ENCODE assay signal across 22 mouse cellular contexts in genomic region chr7:101443093-101443492, GRCm38 (mm10). TPM values are rescaled to one million over a fixed set of nuclear protein-coding genes. Genes with fewer than 3 reads are reported as not detected.
DNase-seq lines count a peak whose midpoint lies in the region; ATAC-seq lines count a peak whose summit lies in the region.
"Had no signal": no experiment of that assay in that cellular context is flagged by ENCODE, and none has a peak within 500 bp of the region (broad histone marks: within the 10 kb centered on the region; RNA-seq: fewer than 3 reads in every experiment).

No protein-coding gene starts in this region.

- H3K4me3 ChIP-seq in forebrain, embryonic 15.5 days = no peak overlapping the region
- no peak overlapping the region for H3K4me3 ChIP-seq in forebrain, embryonic 10.5 days
- H3K4me3 ChIP-seq in hindbrain, embryonic 13.5 days = no peak overlapping the region
- no peak overlapping the region for H3K4me3 ChIP-seq in hindbrain, embryonic 12.5 days
- H3K4me3 ChIP-seq in midbrain, embryonic 14.5 days (replicated peaks; ENCODE audit: low read depth, low read length) = no peak overlapping the region
- H3K4me3 ChIP-seq in midbrain, embryonic 10.5 days = no peak overlapping the region
- no peak overlapping the region for H3K4me3 ChIP-seq in midbrain, embryonic 16.5 days (ENCODE audit: low read depth, low read length)
- H3K4me3 ChIP-seq: embryonic facial prominence, embryonic 15.5 days; erythroblast, embryonic 14.5 days; gastrocnemius, adult 2 months; heart, embryonic 12.5 days; intestine, embryonic 15.5 days had no signal

- peak; percentile 44; the same call in 1 of the 2 replicates for ATAC-seq in forebrain, embryonic 15.5 days (replicated peaks)
- ATAC-seq in hindbrain, embryonic 13.5 days (ENCODE audit: low FRiP score) = no peak
- ATAC-seq in hindbrain, embryonic 12.5 days (ENCODE audit: low FRiP score) = no peak
- no peak for ATAC-seq in midbrain, embryonic 14.5 days (ENCODE audit: low FRiP score, low TSS enrichment)
- ATAC-seq in midbrain, embryonic 16.5 days = 0 out of 2 replicates have a peak, but pooled peaks have one; percentile 53
- ATAC-seq: activated CD4-positive, CD25-positive, alpha-beta regulatory T cell, adult 4 months; intestine, embryonic 15.5 days; Patski had no signal

- WGBS in forebrain, embryonic 15.5 days = 57% methylated on average over 10 of the region's 10 CpGs
- WGBS in forebrain, embryonic 10.5 days = 61% methylated on average over 10 of the region's 10 CpGs
- WGBS in hindbrain, embryonic 13.5 days = 62% methylated on average over 10 of the region's 10 CpGs
- WGBS in hindbrain, embryonic 12.5 days = 62% methylated on average over 10 of the region's 10 CpGs
- whole genome bisulfite sequencing in midbrain, embryonic 14.5 days = 56% methylated on average over 10 of the region's 10 CpGs
- 65% methylated on average over 10 of the region's 10 CpGs for WGBS in midbrain, embryonic 10.5 days
- 50% methylated on average over 10 of the region's 10 CpGs for WGBS in midbrain, embryonic 16.5 days

- no peak overlapping the region for H3K9ac ChIP-seq in forebrain, embryonic 15.5 days (replicated peaks)
- H3K9ac ChIP-seq in hindbrain, embryonic 13.5 days = no peak overlapping the region
- H3K9ac ChIP-seq in hindbrain, embryonic 12.5 days = no peak overlapping the region
- no peak overlapping the region for H3K9ac ChIP-seq in midbrain, embryonic 14.5 days (replicated peaks; ENCODE audit: low read length)
- H3K9ac ChIP-seq in midbrain, embryonic 16.5 days (ENCODE audit: low read depth, low read length) = no peak overlapping the region
- H3K9ac ChIP-seq: embryonic facial prominence, embryonic 15.5 days; heart, embryonic 12.5 days; intestine, embryonic 15.5 days had no signal

- H3K4me2 ChIP-seq in forebrain, embryonic 15.5 days (replicated peaks) = no peak overlapping the region
- no peak overlapping the region for H3K4me2 ChIP-seq in hindbrain, embryonic 13.5 days
- H3K4me2 ChIP-seq in hindbrain, embryonic 12.5 days (replicated peaks) = no peak overlapping the region
- no peak overlapping the region for H3K4me2 ChIP-seq in midbrain, embryonic 14.5 days (ENCODE audit: low read length)
- no peak overlapping the region for H3K4me2 ChIP-seq in midbrain, embryonic 16.5 days (ENCODE audit: low read length)
- H3K4me2 ChIP-seq: embryonic facial prominence, embryonic 15.5 days; heart, embryonic 12.5 days; intestine, embryonic 15.5 days had no signal

- no peaks in the 10 kb centered on the region for H3K9me3 ChIP-seq in forebrain, embryonic 15.5 days
- H3K9me3 ChIP-seq in forebrain, embryonic 10.5 days = no peaks in the 10 kb centered on the region
- H3K9me3 ChIP-seq in hindbrain, embryonic 13.5 days = no peaks in the 10 kb centered on the region
- H3K9me3 ChIP-seq in hindbrain, embryonic 12.5 days (replicated peaks) = no peaks in the 10 kb centered on the region
- no peaks in the 10 kb centered on the region for H3K9me3 ChIP-seq in midbrain, embryonic 14.5 days (ENCODE audit: control insufficient read depth, low read length)
- H3K9me3 ChIP-seq in midbrain, embryonic 10.5 days (replicated peaks) = no peaks in the 10 kb centered on the region
- H3K9me3 ChIP-seq in midbrain, embryonic 16.5 days (replicated peaks; ENCODE audit: control insufficient read depth, low read length, poor library complexity, severe bottlenecking) = no peaks in the 10 kb centered on the region
- H3K9me3 ChIP-seq: embryonic facial prominence, embryonic 15.5 days; heart, embryonic 12.5 days; intestine, embryonic 15.5 days had no signal

- peak overlapping the region; percentile 4; the same call in 1 of the 2 replicates for H3K27ac ChIP-seq in forebrain, embryonic 15.5 days (replicated peaks)
- H3K27ac ChIP-seq in forebrain, embryonic 10.5 days = no peak overlapping the region
- peak overlapping the region; percentile 69 for H3K27ac ChIP-seq in hindbrain, embryonic 13.5 days
- no peak overlapping the region for H3K27ac ChIP-seq in hindbrain, embryonic 12.5 days
- H3K27ac ChIP-seq in midbrain, embryonic 14.5 days (replicated peaks; ENCODE audit: low read depth, low read length) = 0 out of 2 replicates have a peak overlapping the region, but pooled peaks have one; percentile 37
- H3K27ac ChIP-seq in midbrain, embryonic 10.5 days (replicated peaks) = no peak overlapping the region
- H3K27ac ChIP-seq in midbrain, embryonic 16.5 days (ENCODE audit: low read length) = no peak overlapping the region
- H3K27ac ChIP-seq: embryonic facial prominence, embryonic 15.5 days; gastrocnemius, adult 2 months; intestine, embryonic 15.5 days had no signal

- H3K27me3 ChIP-seq in forebrain, embryonic 15.5 days = no peaks in the 10 kb centered on the region
- H3K27me3 ChIP-seq in forebrain, embryonic 10.5 days (ENCODE audit: poor library complexity, severe bottlenecking) = no peaks in the 10 kb centered on the region
- 0 out of 2 replicates have a peak, but pooled peaks cover 9% of the 10 kb centered on the region for H3K27me3 ChIP-seq in hindbrain, embryonic 13.5 days
- no peaks in the 10 kb centered on the region; the same call in 1 of the 2 replicates for H3K27me3 ChIP-seq in hindbrain, embryonic 12.5 days
- H3K27me3 ChIP-seq in midbrain, embryonic 14.5 days (ENCODE audit: control insufficient read depth, insufficient read depth, low read length) = no peaks in the 10 kb centered on the region
- H3K27me3 ChIP-seq in midbrain, embryonic 10.5 days (ENCODE audit: low read depth, poor library complexity, severe bottlenecking) = no peaks in the 10 kb centered on the region
- H3K27me3 ChIP-seq in midbrain, embryonic 16.5 days (ENCODE audit: control insufficient read depth, insufficient read depth, low read depth, low read length) = no peaks in the 10 kb centered on the region
- H3K27me3 ChIP-seq: embryonic facial prominence, embryonic 15.5 days; intestine, embryonic 15.5 days; Patski had no signal

- H3K36me3 ChIP-seq in forebrain, embryonic 15.5 days = no peaks in the 10 kb centered on the region
- H3K36me3 ChIP-seq in forebrain, embryonic 10.5 days (replicated peaks) = no peaks in the 10 kb centered on the region
- no peaks in the 10 kb centered on the region for H3K36me3 ChIP-seq in hindbrain, embryonic 13.5 days
- H3K36me3 ChIP-seq in hindbrain, embryonic 12.5 days = no peaks in the 10 kb centered on the region
- H3K36me3 ChIP-seq in midbrain, embryonic 14.5 days (ENCODE audit: control insufficient read depth, insufficient read depth, low read length) = no peaks in the 10 kb centered on the region
- H3K36me3 ChIP-seq in midbrain, embryonic 10.5 days = no peaks in the 10 kb centered on the region
- H3K36me3 ChIP-seq in midbrain, embryonic 16.5 days (ENCODE audit: control insufficient read depth, insufficient read depth, low read length) = no peaks in the 10 kb centered on the region
- H3K36me3 ChIP-seq: embryonic facial prominence, embryonic 15.5 days; heart, embryonic 12.5 days; intestine, embryonic 15.5 days had no signal

- H3K4me1 ChIP-seq in forebrain, embryonic 15.5 days = no peaks in the 10 kb centered on the region
- 0 out of 2 replicates have a peak, but pooled peaks cover 7% of the 10 kb centered on the region for H3K4me1 ChIP-seq in forebrain, embryonic 10.5 days
- peaks cover 30% of the 10 kb centered on the region for H3K4me1 ChIP-seq in hindbrain, embryonic 13.5 days (replicated peaks)
- H3K4me1 ChIP-seq in hindbrain, embryonic 12.5 days = peaks cover 10% of the 10 kb centered on the region; the same call in 1 of the 2 replicates
- H3K4me1 ChIP-seq in midbrain, embryonic 14.5 days (ENCODE audit: control insufficient read depth, insufficient read depth, low read length) = 0 out of 2 replicates have a peak, but pooled peaks cover 10% of the 10 kb centered on the region
- H3K4me1 ChIP-seq in midbrain, embryonic 10.5 days = 0 out of 2 replicates have a peak, but pooled peaks cover 12% of the 10 kb centered on the region
- H3K4me1 ChIP-seq in midbrain, embryonic 16.5 days (ENCODE audit: control insufficient read depth, insufficient read depth, low read length) = no peaks in the 10 kb centered on the region
- H3K4me1 ChIP-seq: embryonic facial prominence, embryonic 15.5 days; heart, embryonic 12.5 days; intestine, embryonic 15.5 days had no signal

- no peak for DNase-seq in forebrain, embryonic 10.5 days (ENCODE audit: extremely low spot score, low spot score)
- no peak for DNase-seq in midbrain, embryonic 14.5 days
- no peak for DNase-seq in midbrain, embryonic 10.5 days (ENCODE audit: low spot score)
- no peak for DNase-seq in right cerebral cortex, postnatal 36 days (ENCODE audit: low spot score in 2 of 2)
- DNase-seq: adrenal gland, adult 2 months; adrenal gland, postnatal 25 days; cerebellum, adult 2 months; cerebellum, postnatal 10 days; gastrocnemius, adult 2 months; gastrocnemius, postnatal 25 days; kidney, adult 18-20 months had no signal

RNA-seq across cellular contexts. Expression of gene Pde2a, which starts 21.6 kb away (rescaled TPM):
- 42.5 and 46.4 TPM in 2 replicates for polyA plus RNA-seq in forebrain, embryonic 15.5 days (2015; fragmentation: Nextera tagmentation; extraction: Ambion mirVana)
- 16.2 and 16.3 TPM in 2 replicates for polyA plus RNA-seq in forebrain, embryonic 10.5 days (2016; fragmentation: Nextera tagmentation; extraction: Ambion mirVana)
- 28.8 and 31.6 TPM in 2 replicates for polyA plus RNA-seq in hindbrain, embryonic 13.5 days (2015; fragmentation: Nextera tagmentation; extraction: Ambion mirVana)
- polyA plus RNA-seq in hindbrain, embryonic 12.5 days (2016; fragmentation: Nextera tagmentation; extraction: Ambion mirVana) = 26.9 and 27.4 TPM in 2 replicates
- polyA plus RNA-seq in midbrain, embryonic 14.5 days (2014; fragmentation: Nextera tagmentation; extraction: Ambion mirVana) = 23.0 and 25.7 TPM in 2 replicates
- 11.9 and 13.4 TPM in 2 replicates for polyA plus RNA-seq in midbrain, embryonic 10.5 days (2016; fragmentation: Nextera tagmentation; extraction: Ambion mirVana)
- polyA plus RNA-seq in midbrain, embryonic 16.5 days (2015; fragmentation: Nextera tagmentation; extraction: Ambion mirVana) = 31.6 and 35.5 TPM in 2 replicates

RNA-seq across cellular contexts. Expression of gene Gm45837, which starts 32.4 kb away (rescaled TPM):
- polyA plus RNA-seq in forebrain, embryonic 15.5 days (2015; fragmentation: Nextera tagmentation; extraction: Ambion mirVana) = 0.87 TPM in 1 of 2 replicates, not detected in the other
- not detected in 2 replicates for polyA plus RNA-seq in forebrain, embryonic 10.5 days (2016; fragmentation: Nextera tagmentation; extraction: Ambion mirVana)
- polyA plus RNA-seq in hindbrain, embryonic 13.5 days (2015; fragmentation: Nextera tagmentation; extraction: Ambion mirVana) = not detected in 2 replicates
- not detected in 2 replicates for polyA plus RNA-seq in hindbrain, embryonic 12.5 days (2016; fragmentation: Nextera tagmentation; extraction: Ambion mirVana)
- polyA plus RNA-seq in midbrain, embryonic 14.5 days (2014; fragmentation: Nextera tagmentation; extraction: Ambion mirVana) = not detected in 2 replicates
- polyA plus RNA-seq in midbrain, embryonic 10.5 days (2016; fragmentation: Nextera tagmentation; extraction: Ambion mirVana) = 3.0 TPM in 1 of 2 replicates, not detected in the other
- polyA plus RNA-seq in midbrain, embryonic 16.5 days (2015; fragmentation: Nextera tagmentation; extraction: Ambion mirVana) = 0.65 and 0.69 TPM in 2 replicates
- polyA plus RNA-seq: C2C12; erythroblast, embryonic 14.5 days had no signal

Comparison
In these comparisons a context has a peak if more than half of its experiments do, and no peak if none do; other contexts are left out.
1. ATAC-seq: peak in forebrain, embryonic 15.5 days (single experiment) and midbrain, embryonic 16.5 days (single experiment); none in hindbrain, embryonic 13.5 days (single experiment), hindbrain, embryonic 12.5 days (single experiment) and midbrain, embryonic 14.5 days (single experiment).
2. H3K27ac ChIP-seq: peak in forebrain, embryonic 15.5 days (single experiment), hindbrain, embryonic 13.5 days (single experiment) and midbrain, embryonic 14.5 days (single experiment); none in forebrain, embryonic 10.5 days (single experiment), hindbrain, embryonic 12.5 days (single experiment), midbrain, embryonic 10.5 days (single experiment) and midbrain, embryonic 16.5 days (single experiment).